Mouse (Mus musculus): ENCODE measurements at regions not wholly inside any gene's neighbourhood (a gene's known extent, or its start where the extent isn't known, plus 50 kb on each side); places are given as distances from the start of the nearest gene placed in this dataset.

DNA sequence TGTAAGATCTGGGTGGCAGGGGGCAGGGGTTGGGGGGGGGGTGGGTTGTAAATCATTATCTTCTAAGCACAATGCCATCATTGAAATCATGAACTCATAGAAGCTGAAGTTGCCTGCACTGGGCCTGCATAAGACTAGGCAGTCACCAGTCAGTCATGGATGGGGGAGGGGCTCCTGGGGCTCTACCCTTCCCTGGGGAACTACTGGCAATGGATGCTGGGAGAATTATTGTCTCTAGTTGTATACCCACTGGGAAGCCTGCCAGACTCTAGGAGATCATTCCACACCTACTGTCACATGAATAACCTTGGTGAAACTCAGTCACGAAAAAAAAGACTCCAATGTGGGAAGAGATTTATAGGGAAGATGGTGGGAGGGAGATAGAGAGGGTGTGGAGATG is 186.4 kb downstream of the Gm19935 start:
- 56% methylated on average over 1 of the region's 1 CpGs for WGBS
- H3K36me3 ChIP-seq (ENCODE audit: poor library complexity, severe bottlenecking), result no peaks in the 10 kb centered on the region
- H3K27me3 ChIP-seq, result no peaks in the 10 kb centered on the region
- no peak overlapping the region for H3K4me3 ChIP-seq
- H3K27ac ChIP-seq, result no peak overlapping the region
- no peaks in the 10 kb centered on the region for H3K9me3 ChIP-seq (replicated peaks)
- H3K4me1 ChIP-seq, result peaks cover 10% of the 10 kb centered on the region
- no peak overlapping the region for H3K9ac ChIP-seq
- H3K4me2 ChIP-seq, result no peak overlapping the region
- no peak for ATAC-seq

DNA sequence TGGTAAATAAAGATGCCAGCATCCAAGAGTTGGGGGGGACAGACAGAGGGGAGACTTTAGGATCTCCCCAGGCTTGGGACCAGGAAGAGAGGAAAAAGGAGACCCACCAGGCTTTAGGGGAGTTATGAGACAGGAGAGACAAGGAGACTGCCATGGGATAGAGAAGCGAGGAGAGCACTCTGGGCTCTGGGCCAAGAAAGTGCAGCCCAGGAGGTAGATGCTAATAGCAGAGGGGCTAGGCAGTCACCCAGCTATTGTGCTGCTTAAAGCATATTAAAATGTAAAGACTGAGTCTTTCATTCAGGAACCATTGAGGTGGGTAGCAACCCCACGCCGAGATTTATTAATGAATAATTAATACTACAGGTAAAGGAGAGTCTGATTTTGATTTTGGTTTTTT is 208.8 kb downstream of the Gm19935 start:
- H3K4me3 ChIP-seq, result no peak overlapping the region
- H3K9me3 ChIP-seq (replicated peaks), result 0 out of 2 replicates have a peak, but pooled peaks cover 6% of the 10 kb centered on the region
- H3K27ac ChIP-seq, result no peak overlapping the region
- 21% methylated on average over 3 of the region's 3 CpGs for WGBS
- H3K27me3 ChIP-seq, result no peaks in the 10 kb centered on the region
- ATAC-seq, result 0 out of 2 replicates have a peak, but pooled peaks have one; percentile 55
- H3K4me2 ChIP-seq, result no peak overlapping the region
- H3K9ac ChIP-seq, result no peak overlapping the region
- H3K4me1 ChIP-seq, result peaks cover 10% of the 10 kb centered on the region
- H3K36me3 ChIP-seq (ENCODE audit: poor library complexity, severe bottlenecking), result no peaks in the 10 kb centered on the region

- Histone ChIP-seq H3K27me3 (no peaks in the 10 kb centered on the region), H3K9ac (no peak overlapping the region), H3K36me3 (ENCODE audit: poor library complexity, severe bottlenecking) (no peaks in the 10 kb centered on the region), H3K27ac (no peak overlapping the region), H3K4me1 (0 out of 2 replicates have a peak, but pooled peaks cover 3% of the 10 kb centered on the region), H3K4me2 (no peak overlapping the region), H3K9me3 (replicated peaks) (no peaks in the 10 kb centered on the region), H3K4me3 (no peak overlapping the region)
- 32% methylated on average over 11 of the region's 11 CpGs for whole genome bisulfite sequencing
- no peak for ATAC-seq
Observed at GRCm38 (mm10) chr8:90600946-90601695, 216.1 kb downstream of the Gm19935 start.

DNA sequence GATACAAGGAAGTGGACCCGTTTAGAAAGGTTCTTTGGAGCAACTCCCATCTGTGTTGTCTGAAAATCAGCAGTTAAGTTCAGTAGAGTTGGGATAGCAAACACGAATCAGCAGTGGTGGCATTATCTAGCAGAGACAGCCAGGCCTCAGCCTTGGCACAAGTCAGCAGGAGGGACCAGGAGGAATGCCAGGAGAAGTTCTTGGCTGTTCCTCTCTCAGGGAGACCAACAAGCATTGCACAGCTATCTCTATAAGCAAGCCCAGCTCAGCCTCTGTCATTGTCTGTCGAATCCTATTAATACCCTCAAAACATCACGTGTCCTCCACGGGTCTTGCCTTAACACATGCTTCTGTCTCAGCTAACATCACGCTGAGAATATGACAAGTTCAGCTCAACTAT is 219.8 kb downstream of the Gm19935 start:
- Histone ChIP-seq H3K27ac (no peak overlapping the region), H3K4me3 (no peak overlapping the region), H3K4me1 (0 out of 2 replicates have a peak, but pooled peaks cover 3% of the 10 kb centered on the region), H3K36me3 (ENCODE audit: poor library complexity, severe bottlenecking) (no peaks in the 10 kb centered on the region), H3K4me2 (no peak overlapping the region), H3K9ac (no peak overlapping the region), H3K27me3 (no peaks in the 10 kb centered on the region), H3K9me3 (replicated peaks) (no peaks in the 10 kb centered on the region)
- 94% methylated on average over 6 of the region's 6 CpGs for WGBS
- ATAC-seq, result no peak

DNA sequence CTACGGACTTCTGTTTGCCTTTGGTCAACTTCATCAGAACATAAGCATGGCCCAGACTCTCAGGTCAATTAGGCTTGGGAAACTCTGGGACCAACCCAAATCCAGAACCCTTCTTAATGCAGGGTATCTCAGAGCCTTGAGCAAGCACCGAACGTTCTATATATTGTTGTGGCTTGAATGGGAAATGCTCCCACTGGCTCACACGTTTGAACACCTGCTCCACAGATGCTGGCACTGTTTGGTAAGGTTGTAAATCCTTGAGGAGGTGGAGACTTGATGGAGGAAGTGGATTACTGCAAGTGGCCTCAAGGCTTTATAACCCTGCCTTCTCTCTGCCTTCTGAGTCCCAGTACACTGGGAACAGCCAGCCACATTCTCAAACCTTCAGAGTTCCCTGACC is 231.3 kb upstream of the Tox3 start:
- WGBS, result 84% methylated on average over 4 of the region's 4 CpGs
- H3K27me3 ChIP-seq, result no peaks in the 10 kb centered on the region
- H3K4me3 ChIP-seq, result no peak overlapping the region
- no peaks in the 10 kb centered on the region for H3K9me3 ChIP-seq (replicated peaks)
- no peak overlapping the region for H3K4me2 ChIP-seq
- no peak overlapping the region for H3K27ac ChIP-seq
- ATAC-seq, result no peak
- H3K36me3 ChIP-seq (ENCODE audit: poor library complexity, severe bottlenecking), result no peaks in the 10 kb centered on the region
- H3K9ac ChIP-seq, result no peak overlapping the region
- H3K4me1 ChIP-seq, result peaks cover 18% of the 10 kb centered on the region

GRCm38 (mm10) chr8:90576976-90577375 is 228.8 kb upstream of the Tox3 start:
- no peaks in the 10 kb centered on the region for H3K9me3 ChIP-seq (replicated peaks)
- peaks cover 18% of the 10 kb centered on the region for H3K4me1 ChIP-seq
- ATAC-seq, result peak; percentile 97
- H3K4me3 ChIP-seq, result no peak overlapping the region
- H3K27ac ChIP-seq, result peak overlapping the region; percentile 68
- H3K4me2 ChIP-seq, result no peak overlapping the region
- no peak overlapping the region for H3K9ac ChIP-seq
- H3K27me3 ChIP-seq, result no peaks in the 10 kb centered on the region
- no peaks in the 10 kb centered on the region for H3K36me3 ChIP-seq (ENCODE audit: poor library complexity, severe bottlenecking)
- WGBS, result 30% methylated on average over 4 of the region's 4 CpGs

GRCm38 (mm10) chr8:90574676-90575075 is 226.5 kb upstream of the Tox3 start:
- Histone ChIP-seq H3K4me2 (no peak overlapping the region), H3K9me3 (replicated peaks) (no peaks in the 10 kb centered on the region), H3K27ac (no peak overlapping the region), H3K4me3 (no peak overlapping the region), H3K4me1 (peaks cover 18% of the 10 kb centered on the region), H3K9ac (no peak overlapping the region), H3K27me3 (no peaks in the 10 kb centered on the region), H3K36me3 (ENCODE audit: poor library complexity, severe bottlenecking) (no peaks in the 10 kb centered on the region)
- 47% methylated on average over 3 of the region's 3 CpGs for WGBS
- no peak for ATAC-seq

DNA sequence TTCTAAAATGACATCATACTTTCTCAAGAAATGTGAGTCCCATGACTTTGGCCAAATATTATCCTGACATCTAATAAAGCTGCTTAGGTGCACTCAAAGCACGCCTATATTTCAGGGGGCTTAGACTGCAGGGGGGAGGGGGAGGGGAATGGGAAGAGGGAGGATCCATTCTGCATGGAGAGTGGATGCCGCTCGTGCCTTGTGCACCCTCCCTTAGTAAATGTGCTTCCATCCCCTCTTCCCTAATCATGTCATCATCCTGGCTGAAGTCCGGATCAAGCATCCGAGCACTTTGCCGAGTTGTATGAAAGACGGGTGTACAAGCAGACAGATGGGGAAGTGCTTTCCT is 207.9 kb upstream of the Tox3 start:
- H3K36me3 ChIP-seq (ENCODE audit: poor library complexity, severe bottlenecking), result no peaks in the 10 kb centered on the region
- H3K9me3 ChIP-seq (replicated peaks), result no peaks in the 10 kb centered on the region
- no peak for ATAC-seq
- no peak overlapping the region for H3K27ac ChIP-seq
- no peak overlapping the region for H3K4me2 ChIP-seq
- no peak overlapping the region for H3K4me3 ChIP-seq
- H3K27me3 ChIP-seq, result no peaks in the 10 kb centered on the region
- H3K9ac ChIP-seq, result no peak overlapping the region
- no peaks in the 10 kb centered on the region for H3K4me1 ChIP-seq
- 85% methylated on average over 7 of the region's 7 CpGs for WGBS

DNA sequence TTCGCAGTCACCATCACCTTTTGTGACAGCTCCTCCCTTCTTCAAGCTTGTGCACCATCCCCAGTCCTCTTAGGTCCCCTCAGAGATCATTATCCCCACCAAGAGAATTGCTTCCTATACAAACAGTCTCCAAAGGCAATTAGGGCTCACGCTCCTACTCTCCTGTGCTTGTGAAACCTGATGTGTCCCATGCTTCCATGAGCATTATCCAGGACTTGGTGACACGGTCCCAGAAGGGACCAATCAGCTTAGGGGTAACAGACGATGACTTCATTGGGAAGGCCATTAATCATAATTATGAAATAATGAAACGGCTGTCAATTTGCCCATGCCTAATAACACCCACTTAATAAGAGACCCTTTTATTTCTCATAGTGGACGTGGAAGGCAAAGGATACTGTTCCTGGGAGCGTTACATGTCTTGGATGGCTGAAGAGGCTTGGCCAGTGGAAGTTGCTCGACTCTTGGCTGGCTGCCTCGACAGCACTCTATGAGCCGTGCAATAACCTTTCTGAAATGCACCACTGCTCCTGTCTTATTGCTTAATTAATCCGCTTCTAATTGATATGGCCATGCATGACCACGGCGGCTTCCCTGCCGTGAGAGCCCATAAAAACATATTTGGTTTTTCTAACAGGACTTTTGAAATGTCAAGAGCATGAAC is 207.4 kb upstream of the Tox3 start:
- Histone ChIP-seq H3K4me1 (no peaks in the 10 kb centered on the region), H3K27ac (no peak overlapping the region), H3K9ac (no peak overlapping the region), H3K9me3 (replicated peaks) (no peaks in the 10 kb centered on the region), H3K27me3 (no peaks in the 10 kb centered on the region), H3K4me3 (no peak overlapping the region), H3K36me3 (ENCODE audit: poor library complexity, severe bottlenecking) (no peaks in the 10 kb centered on the region), H3K4me2 (no peak overlapping the region)
- no peak for ATAC-seq
- WGBS, result 83% methylated on average over 14 of the region's 14 CpGs

- no peak for ATAC-seq
Observed at GRCm38 (mm10) chr8:90547276-90547675, 199.1 kb upstream of the Tox3 start.

GRCm38 (mm10) chr8:90542619-90543018 is 194.5 kb upstream of the Tox3 start:
- Histone ChIP-seq H3K4me3 (no peak overlapping the region), H3K9ac (no peak overlapping the region), H3K36me3 (ENCODE audit: poor library complexity, severe bottlenecking) (no peaks in the 10 kb centered on the region), H3K9me3 (replicated peaks) (no peaks in the 10 kb centered on the region), H3K27ac (no peak overlapping the region), H3K4me1 (peaks cover 18% of the 10 kb centered on the region), H3K4me2 (0 out of 2 replicates have a peak overlapping the region, but pooled peaks have one; percentile 3), H3K27me3 (no peaks in the 10 kb centered on the region)
- WGBS, result 18% methylated on average over 8 of the region's 8 CpGs
- peak; percentile 58 for ATAC-seq

More at GRCm38 (mm10) chr8:90547276-90547675, 199.1 kb upstream of the Tox3 start:
- no peaks in the 10 kb centered on the region for H3K9me3 ChIP-seq (replicated peaks)
- H3K27ac ChIP-seq, result no peak overlapping the region
- H3K4me3 ChIP-seq, result no peak overlapping the region
- H3K4me1 ChIP-seq, result peaks cover 12% of the 10 kb centered on the region
- no peak overlapping the region for H3K4me2 ChIP-seq
- WGBS, result 90% methylated on average over 3 of the region's 3 CpGs
- no peaks in the 10 kb centered on the region for H3K27me3 ChIP-seq
- no peak overlapping the region for H3K9ac ChIP-seq
- no peaks in the 10 kb centered on the region for H3K36me3 ChIP-seq (ENCODE audit: poor library complexity, severe bottlenecking)

DNA sequence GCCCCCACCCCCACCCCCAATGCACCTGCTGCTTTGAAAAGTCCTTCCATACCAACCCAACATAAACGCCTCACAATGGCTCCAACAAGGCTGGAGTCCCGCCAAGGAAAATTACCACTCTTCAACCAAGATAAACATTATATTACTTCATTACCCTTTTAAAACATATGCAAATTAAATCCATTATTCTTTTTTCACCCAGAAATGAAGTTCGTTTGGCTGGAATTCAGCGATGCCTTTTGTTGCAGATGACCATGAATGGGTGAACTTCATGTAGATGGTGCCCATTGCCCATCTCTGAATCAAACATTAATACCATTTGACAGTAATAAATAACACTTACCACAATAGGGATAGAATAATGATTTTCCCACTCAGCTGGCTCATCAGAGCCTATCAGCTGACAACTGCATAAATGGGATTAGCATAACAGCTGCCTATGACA is 188.1 kb upstream of the Tox3 start:
- ATAC-seq, result peak; percentile 90
- Histone ChIP-seq H3K27me3 (no peaks in the 10 kb centered on the region), H3K27ac (no peak overlapping the region), H3K36me3 (ENCODE audit: poor library complexity, severe bottlenecking) (no peaks in the 10 kb centered on the region), H3K4me2 (peak overlapping the region; percentile 26; the same call in 1 of the 2 replicates), H3K9me3 (replicated peaks) (no peaks in the 10 kb centered on the region), H3K9ac (no peak overlapping the region), H3K4me1 (peaks cover 31% of the 10 kb centered on the region), H3K4me3 (no peak overlapping the region)
- 26% methylated on average over 4 of the region's 4 CpGs for WGBS

Measured in forebrain, embryonic 13.5 days (tissue).